Mouse (Mus musculus): ENCODE measurements around the gene Tgm4. TPM values are rescaled to one million over a fixed set of nuclear protein-coding genes. Genes with fewer than 3 reads are reported as not detected.
A peak's percentile ranks its signal among the peaks of the same experiment; 100 is the strongest.

Tgm4 gene
- polyA plus RNA-seq (2014; fragmentation: Nextera tagmentation; extraction: Ambion mirVana): 0.35 and 0.49 TPM in 2 replicates

DNA sequence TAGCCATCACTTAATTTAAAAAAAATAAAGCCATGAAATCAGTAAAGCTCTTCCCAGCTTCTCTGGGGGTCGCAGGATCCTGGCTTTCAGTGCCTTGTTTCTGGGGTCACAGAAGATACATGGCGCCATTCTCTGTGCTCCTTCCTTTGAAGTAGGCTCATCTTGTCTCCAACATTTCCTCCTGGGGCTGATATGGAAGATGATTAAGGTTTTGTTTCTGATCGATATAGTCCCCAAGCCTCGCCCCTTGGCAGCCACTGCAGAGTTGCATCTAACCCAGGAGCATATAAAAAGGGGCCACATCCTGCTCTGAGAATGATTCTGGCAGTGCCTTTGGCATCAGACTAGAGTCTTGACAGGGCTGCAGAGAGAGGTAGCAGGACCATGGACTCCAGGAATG lies at the start of gene Tgm4:
Gene Tgm4, plus strand, starts transcription at position 301 of the 400 bp plus-strand sequence.
- ATAC-seq (ENCODE audit: insufficient number of reproducible peaks, insufficient read depth, low FRiP score, low read depth): no peak
- no peaks in the 10 kb centered on the region for H3K27me3 ChIP-seq (ENCODE audit: control insufficient read depth, insufficient read depth, low read length)
- H3K9ac ChIP-seq (ENCODE audit: low read length): no peak within 1 kb of the TSS
- H3K4me3 ChIP-seq (ENCODE audit: control insufficient read depth in 1 of 2, insufficient read depth in 1 of 2, low read depth in 1 of 2, low read length in 2 of 2): no peak within 1 kb of the TSS
- no peaks in the 10 kb centered on the region for H3K36me3 ChIP-seq (ENCODE audit: control insufficient read depth, insufficient read depth, low read length)
- H3K4me2 ChIP-seq (ENCODE audit: low read length): no peak within 1 kb of the TSS
- no peaks in the 10 kb centered on the region for H3K4me1 ChIP-seq (ENCODE audit: control insufficient read depth in 2 of 2, insufficient read depth in 2 of 2, low read length in 2 of 2)
- H3K9me3 ChIP-seq (ENCODE audit: control insufficient read depth, low read length): no peaks in the 10 kb centered on the region
- 73% methylated on average over 4 of the region's 4 CpGs for WGBS
- H3K27ac ChIP-seq (replicated peaks in 1 of 2; ENCODE audit: control insufficient read depth in 1 of 2, insufficient read depth in 1 of 2, low read depth in 2 of 2, low read length in 2 of 2): no peak within 1 kb of the TSS

GRCm38 (mm10) chr9:122998406-122999192 lies 35.9 kb upstream of the Tgm4 start:
- Histone ChIP-seq H3K9me3 (ENCODE audit: control insufficient read depth, low read length) (no peaks in the 10 kb centered on the region), H3K4me1 (ENCODE audit: control insufficient read depth in 2 of 2, insufficient read depth in 2 of 2, low read length in 2 of 2) (no peaks in the 10 kb centered on the region), H3K36me3 (ENCODE audit: control insufficient read depth, insufficient read depth, low read length) (peaks cover 92% of the 10 kb centered on the region), H3K4me3 (ENCODE audit: control insufficient read depth in 1 of 2, insufficient read depth in 1 of 2, low read depth in 1 of 2, low read length in 2 of 2) (no peak overlapping the region), H3K27me3 (ENCODE audit: control insufficient read depth, insufficient read depth, low read length) (no peaks in the 10 kb centered on the region), H3K9ac (ENCODE audit: low read length) (no peak overlapping the region), H3K4me2 (ENCODE audit: low read length) (no peak overlapping the region), H3K27ac (replicated peaks in 1 of 2; ENCODE audit: control insufficient read depth in 1 of 2, insufficient read depth in 1 of 2, low read depth in 2 of 2, low read length in 2 of 2) (no peak overlapping the region)
- WGBS: 87% methylated on average over 10 of the region's 10 CpGs
- no peak for ATAC-seq (ENCODE audit: insufficient number of reproducible peaks, insufficient read depth, low FRiP score, low read depth)

- H3K4me3 ChIP-seq (ENCODE audit: control insufficient read depth in 1 of 2, insufficient read depth in 1 of 2, low read depth in 1 of 2, low read length in 2 of 2): no peak overlapping the region
- H3K27ac ChIP-seq (replicated peaks in 1 of 2; ENCODE audit: control insufficient read depth in 1 of 2, insufficient read depth in 1 of 2, low read depth in 2 of 2, low read length in 2 of 2): no peak overlapping the region
- H3K9ac ChIP-seq (ENCODE audit: low read length): no peak overlapping the region
- H3K36me3 ChIP-seq (ENCODE audit: control insufficient read depth, insufficient read depth, low read length): peaks cover 93% of the 10 kb centered on the region
- H3K9me3 ChIP-seq (ENCODE audit: control insufficient read depth, low read length): no peaks in the 10 kb centered on the region
- no peak overlapping the region for H3K4me2 ChIP-seq (ENCODE audit: low read length)
- H3K27me3 ChIP-seq (ENCODE audit: control insufficient read depth, insufficient read depth, low read length): no peaks in the 10 kb centered on the region
- ATAC-seq (ENCODE audit: insufficient number of reproducible peaks, insufficient read depth, low FRiP score, low read depth): no peak
- H3K4me1 ChIP-seq (ENCODE audit: control insufficient read depth in 2 of 2, insufficient read depth in 2 of 2, low read length in 2 of 2): no peaks in the 10 kb centered on the region
- WGBS: 97% methylated on average over 4 of the region's 4 CpGs
Observed at GRCm38 (mm10) chr9:122999193-122999586, 35.3 kb upstream of the Tgm4 start.

DNA sequence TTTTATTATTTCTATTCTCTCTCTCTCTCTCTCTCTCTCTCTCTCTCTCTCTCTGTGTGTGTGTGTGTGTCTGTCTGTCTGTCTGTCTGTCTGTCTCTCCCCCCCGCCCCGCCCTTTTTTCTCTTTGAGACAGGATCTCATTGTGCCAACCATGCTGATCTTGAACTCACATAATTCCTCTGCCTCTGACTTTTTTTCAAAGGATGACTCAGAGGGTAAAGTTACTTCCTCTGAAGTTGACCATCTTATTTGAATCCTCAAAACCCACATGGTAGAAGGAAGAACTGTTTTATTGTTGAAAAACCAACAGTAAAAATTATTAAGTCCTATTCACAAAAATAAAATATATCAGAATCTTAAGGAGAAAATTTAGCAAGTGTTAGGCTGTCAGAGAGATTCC lies 29.8 kb upstream of the Tgm4 start:
- no peak for ATAC-seq (ENCODE audit: insufficient number of reproducible peaks, insufficient read depth, low FRiP score, low read depth)
- Histone ChIP-seq H3K36me3 (ENCODE audit: control insufficient read depth, insufficient read depth, low read length) (peaks cover 98% of the 10 kb centered on the region), H3K27me3 (ENCODE audit: control insufficient read depth, insufficient read depth, low read length) (no peaks in the 10 kb centered on the region), H3K9ac (ENCODE audit: low read length) (no peak overlapping the region), H3K4me1 (ENCODE audit: control insufficient read depth in 2 of 2, insufficient read depth in 2 of 2, low read length in 2 of 2) (no peaks in the 10 kb centered on the region), H3K4me2 (ENCODE audit: low read length) (no peak overlapping the region), H3K9me3 (ENCODE audit: control insufficient read depth, low read length) (no peaks in the 10 kb centered on the region), H3K4me3 (ENCODE audit: control insufficient read depth in 1 of 2, insufficient read depth in 1 of 2, low read depth in 1 of 2, low read length in 2 of 2) (no peak overlapping the region), H3K27ac (replicated peaks in 1 of 2; ENCODE audit: control insufficient read depth in 1 of 2, insufficient read depth in 1 of 2, low read depth in 2 of 2, low read length in 2 of 2) (no peak overlapping the region)
- WGBS: 100% methylated on average over 2 of the region's 2 CpGs

DNA sequence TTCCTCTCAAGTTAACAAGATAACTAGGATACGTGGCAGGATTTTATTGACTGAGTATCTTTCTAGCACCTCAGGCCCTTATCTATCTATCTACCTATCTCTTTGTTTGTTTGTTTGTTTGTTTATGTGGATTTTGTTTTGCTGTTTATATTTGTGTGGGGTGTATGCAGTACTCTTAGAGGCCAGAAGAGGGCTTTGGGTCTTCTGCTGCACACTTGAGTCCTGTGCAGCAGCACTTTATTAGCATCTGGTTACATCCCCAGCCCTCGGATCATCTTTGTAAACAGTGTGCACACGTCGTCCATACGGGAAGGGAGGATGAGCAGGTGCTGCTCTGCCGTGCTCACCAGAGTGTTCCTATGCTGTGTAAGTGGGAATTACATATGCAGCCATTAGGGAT lies 28.5 kb upstream of the Tgm4 start:
- Histone ChIP-seq H3K9me3 (ENCODE audit: control insufficient read depth, low read length) (no peaks in the 10 kb centered on the region), H3K4me1 (ENCODE audit: control insufficient read depth in 2 of 2, insufficient read depth in 2 of 2, low read length in 2 of 2) (no peaks in the 10 kb centered on the region), H3K9ac (ENCODE audit: low read length) (no peak overlapping the region), H3K4me3 (ENCODE audit: control insufficient read depth in 1 of 2, insufficient read depth in 1 of 2, low read depth in 1 of 2, low read length in 2 of 2) (no peak overlapping the region), H3K27ac (replicated peaks in 1 of 2; ENCODE audit: control insufficient read depth in 1 of 2, insufficient read depth in 1 of 2, low read depth in 2 of 2, low read length in 2 of 2) (no peak overlapping the region), H3K4me2 (ENCODE audit: low read length) (no peak overlapping the region), H3K27me3 (ENCODE audit: control insufficient read depth, insufficient read depth, low read length) (no peaks in the 10 kb centered on the region), H3K36me3 (ENCODE audit: control insufficient read depth, insufficient read depth, low read length) (peaks cover 98% of the 10 kb centered on the region)
- ATAC-seq (ENCODE audit: insufficient number of reproducible peaks, insufficient read depth, low FRiP score, low read depth): no peak
- 91% methylated on average over 6 of the region's 6 CpGs for WGBS

DNA sequence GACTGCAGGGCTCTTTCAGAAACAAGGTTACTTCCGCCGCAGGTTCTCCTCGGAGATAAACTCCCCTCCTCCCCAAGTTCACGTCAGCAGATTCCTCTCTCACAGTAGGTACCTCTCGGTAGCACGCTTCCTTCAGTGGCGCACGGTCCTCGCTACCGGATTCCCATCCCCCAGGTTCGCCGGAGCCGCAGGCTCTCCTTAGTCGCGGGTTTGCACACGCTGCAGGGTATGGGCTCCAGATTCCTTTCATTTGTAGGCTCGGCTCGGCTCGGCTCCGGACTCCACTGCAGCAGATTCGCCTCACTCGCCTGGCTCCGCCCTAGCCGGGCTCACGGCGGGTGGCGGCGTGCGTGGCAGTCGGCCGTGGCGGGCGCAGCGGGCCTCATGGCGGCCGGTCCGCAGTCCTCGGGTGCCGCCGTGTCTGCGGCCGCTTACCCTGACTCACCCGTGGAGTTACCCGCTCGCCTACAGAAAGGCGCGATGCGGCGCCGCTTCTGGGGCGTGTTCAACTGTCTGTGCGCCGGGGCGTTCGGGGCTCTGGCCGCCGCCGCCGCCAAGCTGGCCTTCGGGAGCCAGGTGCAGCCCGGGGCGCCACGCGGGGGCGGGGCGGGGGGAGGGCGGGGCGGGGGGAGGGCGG lies 13.4 kb upstream of the Tgm4 start, which contains the start of gene Tmem42:
Gene Tmem42, plus strand, starts transcription at position 332 of the 637 bp plus-strand sequence.
- peak within 1 kb of the TSS; percentile 89 for H3K4me2 ChIP-seq (ENCODE audit: low read length)
- peak within 1 kb of the TSS; percentile 77 to 96 for H3K4me3 ChIP-seq (ENCODE audit: control insufficient read depth in 1 of 2, insufficient read depth in 1 of 2, low read depth in 1 of 2, low read length in 2 of 2)
- peak within 1 kb of the TSS; percentile 84 for H3K9ac ChIP-seq (ENCODE audit: low read length)
- ATAC-seq (ENCODE audit: insufficient number of reproducible peaks, insufficient read depth, low FRiP score, low read depth): peak; percentile 94
- peak within 1 kb of the TSS; percentile 89 to 95 for H3K27ac ChIP-seq (replicated peaks in 1 of 2; ENCODE audit: control insufficient read depth in 1 of 2, insufficient read depth in 1 of 2, low read depth in 2 of 2, low read length in 2 of 2)
- peaks cover 3 to 19% of the 10 kb centered on the region in 2 experiments for H3K4me1 ChIP-seq (ENCODE audit: control insufficient read depth in 2 of 2, insufficient read depth in 2 of 2, low read length in 2 of 2)
- H3K27me3 ChIP-seq (ENCODE audit: control insufficient read depth, insufficient read depth, low read length): no peaks in the 10 kb centered on the region
- H3K36me3 ChIP-seq (ENCODE audit: control insufficient read depth, insufficient read depth, low read length): peaks cover 25% of the 10 kb centered on the region
- under 1% methylated on average over 40 of the region's 69 CpGs for WGBS
- no peaks in the 10 kb centered on the region for H3K9me3 ChIP-seq (ENCODE audit: control insufficient read depth, low read length)

GRCm38 (mm10) chr9:123021636-123022379 lies 12.7 kb upstream of the Tgm4 start:
- peak overlapping the region; percentile 52; the same call in 1 of the 2 replicates for H3K9ac ChIP-seq (ENCODE audit: low read length)
- ATAC-seq (ENCODE audit: insufficient number of reproducible peaks, insufficient read depth, low FRiP score, low read depth): no peak

More at GRCm38 (mm10) chr9:123021636-123022379, 12.7 kb upstream of the Tgm4 start:
- Histone ChIP-seq H3K36me3 (ENCODE audit: control insufficient read depth, insufficient read depth, low read length) (peaks cover 18% of the 10 kb centered on the region), H3K27me3 (ENCODE audit: control insufficient read depth, insufficient read depth, low read length) (no peaks in the 10 kb centered on the region), H3K4me1 (ENCODE audit: control insufficient read depth in 2 of 2, insufficient read depth in 2 of 2, low read length in 2 of 2) (peaks cover 3 to 19% of the 10 kb centered on the region in 2 experiments), H3K27ac (replicated peaks in 1 of 2; ENCODE audit: control insufficient read depth in 1 of 2, insufficient read depth in 1 of 2, low read depth in 2 of 2, low read length in 2 of 2) (no peak overlapping the region), H3K4me2 (ENCODE audit: low read length) (peak overlapping the region; percentile 89), H3K4me3 (ENCODE audit: control insufficient read depth in 1 of 2, insufficient read depth in 1 of 2, low read depth in 1 of 2, low read length in 2 of 2) (peak overlapping the region; percentile 56 to 77), H3K9me3 (ENCODE audit: control insufficient read depth, low read length) (no peaks in the 10 kb centered on the region)
- WGBS: 35% methylated on average over 18 of the region's 24 CpGs

Data from heart, embryonic 14.5 days (tissue).